Mouse (Mus musculus): ENCODE measurements around the gene Prr23a2. TPM values are rescaled to one million over a fixed set of nuclear protein-coding genes. Genes with fewer than 3 reads are reported as not detected.
"Not testable (repeated sequence)": the region's sequence is repeated elsewhere in the genome, so short reads cannot be mapped to it uniquely, and the experiment has no call there.

Prr23a2 gene
- not detected in 2 replicates for polyA plus RNA-seq (2015; fragmentation: Nextera tagmentation; extraction: Ambion mirVana)

DNA sequence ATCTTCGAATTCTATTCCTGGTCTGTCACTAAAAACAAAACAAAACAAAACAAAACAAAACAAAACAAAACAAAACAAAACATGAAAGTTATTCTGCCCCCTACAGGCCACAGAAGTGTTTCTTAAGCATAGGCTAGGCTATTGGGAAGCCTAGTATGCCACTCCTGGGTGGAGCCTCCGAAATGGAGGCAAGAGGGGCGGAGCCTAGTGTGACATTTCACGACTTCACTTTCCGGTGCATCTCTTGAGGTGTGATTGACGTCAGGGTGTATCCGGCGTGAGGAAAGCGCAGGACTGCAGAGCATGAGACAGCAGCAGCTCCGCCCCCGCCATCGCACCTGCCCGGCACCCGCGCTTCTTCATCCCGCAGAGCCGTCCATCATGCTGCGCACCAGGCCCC is at the start of gene Prr23a2:
Gene Prr23a2, plus strand, starts transcription at position 285 of the 400 bp plus-strand sequence.
- Histone ChIP-seq H3K4me1 (ENCODE audit: control insufficient read depth, insufficient read depth, low read length) (no peaks in the 10 kb centered on the region), H3K4me3 (ENCODE audit: low read length) (no peak within 1 kb of the TSS), H3K9ac (ENCODE audit: low read depth, low read length) (no peak within 1 kb of the TSS), H3K27ac (ENCODE audit: low read length) (no peak within 1 kb of the TSS), H3K4me2 (ENCODE audit: low read depth, low read length) (no peak within 1 kb of the TSS), H3K36me3 (ENCODE audit: control insufficient read depth, insufficient read depth, low read length) (no peaks in the 10 kb centered on the region), H3K9me3 (ENCODE audit: control insufficient read depth, low read length) (no peaks in the 10 kb centered on the region; the same call in 1 of the 2 replicates), H3K27me3 (replicated peaks; ENCODE audit: control insufficient read depth, insufficient read depth, low read length) (no peaks in the 10 kb centered on the region)
- WGBS: 58% methylated on average over 18 of the region's 18 CpGs
- ATAC-seq: no peak

DNA sequence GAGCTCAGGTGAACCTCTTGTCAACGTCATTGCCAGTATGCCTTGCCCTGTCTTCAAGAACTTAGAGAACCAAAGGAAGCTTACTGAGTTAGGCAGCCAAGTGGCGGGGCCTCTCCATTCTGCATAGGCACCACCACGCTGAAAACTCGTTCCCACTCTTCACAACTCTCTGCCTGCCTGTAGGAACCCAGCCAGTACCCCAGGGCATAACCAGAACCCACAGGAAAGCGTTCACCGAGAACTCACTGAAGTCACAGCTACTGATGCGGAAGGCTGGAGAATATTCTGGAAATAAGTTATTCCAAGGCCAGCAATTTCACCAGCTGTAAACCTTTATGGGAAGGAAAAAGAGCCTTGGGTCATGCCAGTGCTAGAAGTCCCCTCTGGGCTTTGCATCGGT is 48.7 kb upstream of the Prr23a2 start:
- no peaks in the 10 kb centered on the region for H3K27me3 ChIP-seq (replicated peaks; ENCODE audit: control insufficient read depth, insufficient read depth, low read length)
- H3K36me3 ChIP-seq (ENCODE audit: control insufficient read depth, insufficient read depth, low read length): no peaks in the 10 kb centered on the region
- no peaks in the 10 kb centered on the region for H3K4me1 ChIP-seq (ENCODE audit: control insufficient read depth, insufficient read depth, low read length)
- H3K9ac ChIP-seq (ENCODE audit: low read depth, low read length): no peak overlapping the region
- no peak for ATAC-seq
- 90% methylated on average over 8 of the region's 8 CpGs for WGBS
- H3K9me3 ChIP-seq (ENCODE audit: control insufficient read depth, low read length): no peaks in the 10 kb centered on the region
- H3K4me2 ChIP-seq (ENCODE audit: low read depth, low read length): no peak overlapping the region
- H3K27ac ChIP-seq (ENCODE audit: low read length): no peak overlapping the region
- H3K4me3 ChIP-seq (ENCODE audit: low read length): no peak overlapping the region

- not testable (repeated sequence) for H3K27me3 ChIP-seq (replicated peaks; ENCODE audit: control insufficient read depth, insufficient read depth, low read length); H3K4me3 ChIP-seq (ENCODE audit: low read length); H3K27ac ChIP-seq (ENCODE audit: low read length); H3K9me3 ChIP-seq (ENCODE audit: control insufficient read depth, low read length); ATAC-seq; H3K36me3 ChIP-seq (ENCODE audit: control insufficient read depth, insufficient read depth, low read length); H3K4me2 ChIP-seq (ENCODE audit: low read depth, low read length); H3K4me1 ChIP-seq (ENCODE audit: control insufficient read depth, insufficient read depth, low read length); H3K9ac ChIP-seq (ENCODE audit: low read depth, low read length)
- 37% methylated on average over 2 of the region's 2 CpGs for WGBS
These were observed 46.8 kb upstream of the Prr23a2 start for GRCm38 (mm10) chr9:98809526-98809925.

- no peak overlapping the region for H3K27ac ChIP-seq (ENCODE audit: low read length)
- WGBS: 69% methylated on average over 3 of the region's 3 CpGs
- H3K27me3 ChIP-seq (replicated peaks; ENCODE audit: control insufficient read depth, insufficient read depth, low read length): no peaks in the 10 kb centered on the region
- H3K9ac ChIP-seq (ENCODE audit: low read depth, low read length): no peak overlapping the region
- H3K4me2 ChIP-seq (ENCODE audit: low read depth, low read length): no peak overlapping the region
- no peaks in the 10 kb centered on the region for H3K4me1 ChIP-seq (ENCODE audit: control insufficient read depth, insufficient read depth, low read length)
- H3K36me3 ChIP-seq (ENCODE audit: control insufficient read depth, insufficient read depth, low read length): no peaks in the 10 kb centered on the region
- ATAC-seq: no peak
- no peaks in the 10 kb centered on the region for H3K9me3 ChIP-seq (ENCODE audit: control insufficient read depth, low read length)
- no peak overlapping the region for H3K4me3 ChIP-seq (ENCODE audit: low read length)
These were observed 40.2 kb upstream of the Prr23a2 start for GRCm38 (mm10) chr9:98816066-98816465.

DNA sequence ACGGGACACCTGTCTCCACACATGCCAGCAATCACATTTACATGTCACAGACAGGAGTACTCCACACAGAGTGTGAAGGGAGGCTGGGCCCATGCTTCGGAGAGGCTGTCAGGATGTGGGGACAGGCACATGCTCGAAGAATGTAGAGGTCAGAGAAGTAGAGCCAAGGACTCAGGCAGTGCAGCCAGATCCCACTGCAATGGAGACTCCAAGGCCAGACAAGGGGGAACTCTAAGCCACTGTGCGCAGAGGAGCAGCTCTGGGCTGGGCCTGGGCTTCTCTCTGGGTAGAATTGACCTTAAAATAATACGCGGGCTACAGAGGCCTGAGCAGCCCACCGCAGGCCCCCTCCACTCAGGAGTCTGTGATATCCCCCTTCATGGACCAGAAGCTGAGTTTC is 38.7 kb upstream of the Prr23a2 start:
- no peak overlapping the region for H3K27ac ChIP-seq (ENCODE audit: low read length)

DNA sequence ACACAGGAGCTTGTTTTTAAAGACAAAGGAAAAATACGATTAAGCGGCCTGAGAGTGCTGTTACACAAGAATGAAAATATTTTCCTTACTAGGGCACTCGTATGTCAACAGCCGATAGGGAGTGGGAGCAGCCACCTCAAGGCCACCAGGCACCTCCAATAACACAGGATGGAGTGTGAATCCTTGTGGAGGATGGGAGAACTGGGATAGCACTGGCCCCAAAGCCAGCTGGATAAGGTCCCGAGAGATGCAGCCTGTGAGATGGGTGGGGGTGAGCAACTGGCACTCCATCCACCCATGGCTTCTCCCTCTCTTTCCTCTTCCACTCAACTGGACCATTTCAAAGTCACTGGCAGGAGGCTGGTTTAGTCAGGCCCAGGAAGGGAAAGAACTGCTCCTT is 37.3 kb upstream of the Prr23a2 start:
- Histone ChIP-seq H3K36me3 (ENCODE audit: control insufficient read depth, insufficient read depth, low read length) (no peaks in the 10 kb centered on the region), H3K4me3 (ENCODE audit: low read length) (no peak overlapping the region), H3K9me3 (ENCODE audit: control insufficient read depth, low read length) (0 out of 2 replicates have a peak, but pooled peaks cover 2% of the 10 kb centered on the region), H3K27ac (ENCODE audit: low read length) (no peak overlapping the region), H3K4me1 (ENCODE audit: control insufficient read depth, insufficient read depth, low read length) (no peaks in the 10 kb centered on the region), H3K9ac (ENCODE audit: low read depth, low read length) (no peak overlapping the region), H3K27me3 (replicated peaks; ENCODE audit: control insufficient read depth, insufficient read depth, low read length) (no peaks in the 10 kb centered on the region), H3K4me2 (ENCODE audit: low read depth, low read length) (no peak overlapping the region)
- 80% methylated on average over 5 of the region's 5 CpGs for WGBS
- ATAC-seq: no peak

More for the DNA sequence above, 38.7 kb upstream of the Prr23a2 start:
- no peaks in the 10 kb centered on the region for H3K4me1 ChIP-seq (ENCODE audit: control insufficient read depth, insufficient read depth, low read length)
- no peak overlapping the region for H3K4me3 ChIP-seq (ENCODE audit: low read length)
- no peaks in the 10 kb centered on the region for H3K36me3 ChIP-seq (ENCODE audit: control insufficient read depth, insufficient read depth, low read length)
- ATAC-seq: no peak
- H3K9ac ChIP-seq (ENCODE audit: low read depth, low read length): no peak overlapping the region
- 86% methylated on average over 7 of the region's 7 CpGs for WGBS
- H3K9me3 ChIP-seq (ENCODE audit: control insufficient read depth, low read length): no peaks in the 10 kb centered on the region
- H3K4me2 ChIP-seq (ENCODE audit: low read depth, low read length): no peak overlapping the region
- H3K27me3 ChIP-seq (replicated peaks; ENCODE audit: control insufficient read depth, insufficient read depth, low read length): no peaks in the 10 kb centered on the region

DNA sequence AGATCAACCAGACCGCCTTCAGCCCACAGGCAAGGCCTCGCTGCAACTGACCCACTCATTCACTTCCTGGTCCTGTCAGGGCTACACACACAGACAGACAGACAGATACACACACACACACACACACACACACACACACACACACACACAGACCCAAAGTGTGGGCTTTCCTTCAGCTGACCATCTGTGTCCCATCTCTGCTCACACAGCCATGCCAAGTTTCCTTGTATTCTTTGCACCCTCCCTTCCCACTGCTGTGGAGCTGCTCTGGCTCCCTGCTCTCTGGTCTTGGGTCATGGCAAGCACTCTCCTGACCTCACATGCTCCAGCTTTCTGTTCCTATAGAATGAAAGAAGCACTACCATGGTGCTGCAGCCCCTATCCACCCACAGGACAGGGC is 36.8 kb upstream of the Prr23a2 start:
- Histone ChIP-seq H3K4me2 (ENCODE audit: low read depth, low read length) (no peak overlapping the region), H3K27ac (ENCODE audit: low read length) (no peak overlapping the region), H3K4me3 (ENCODE audit: low read length) (no peak overlapping the region), H3K9ac (ENCODE audit: low read depth, low read length) (no peak overlapping the region), H3K27me3 (replicated peaks; ENCODE audit: control insufficient read depth, insufficient read depth, low read length) (no peaks in the 10 kb centered on the region), H3K4me1 (ENCODE audit: control insufficient read depth, insufficient read depth, low read length) (no peaks in the 10 kb centered on the region), H3K36me3 (ENCODE audit: control insufficient read depth, insufficient read depth, low read length) (no peaks in the 10 kb centered on the region), H3K9me3 (ENCODE audit: control insufficient read depth, low read length) (0 out of 2 replicates have a peak, but pooled peaks cover 2% of the 10 kb centered on the region)
- WGBS: 89% methylated on average over 2 of the region's 2 CpGs
- ATAC-seq: no peak

GRCm38 (mm10) chr9:98820461-98820860 is 35.8 kb upstream of the Prr23a2 start:
- Histone ChIP-seq H3K27ac (ENCODE audit: low read length) (no peak overlapping the region), H3K9ac (ENCODE audit: low read depth, low read length) (no peak overlapping the region), H3K9me3 (ENCODE audit: control insufficient read depth, low read length) (0 out of 2 replicates have a peak, but pooled peaks cover 2% of the 10 kb centered on the region), H3K36me3 (ENCODE audit: control insufficient read depth, insufficient read depth, low read length) (no peaks in the 10 kb centered on the region), H3K4me2 (ENCODE audit: low read depth, low read length) (no peak overlapping the region), H3K4me3 (ENCODE audit: low read length) (no peak overlapping the region), H3K27me3 (replicated peaks; ENCODE audit: control insufficient read depth, insufficient read depth, low read length) (no peaks in the 10 kb centered on the region), H3K4me1 (ENCODE audit: control insufficient read depth, insufficient read depth, low read length) (no peaks in the 10 kb centered on the region)
- 86% methylated on average over 4 of the region's 4 CpGs for WGBS
- ATAC-seq: no peak

- ATAC-seq: no peak
These were observed 35.2 kb upstream of the Prr23a2 start for GRCm38 (mm10) chr9:98821067-98821466.

DNA sequence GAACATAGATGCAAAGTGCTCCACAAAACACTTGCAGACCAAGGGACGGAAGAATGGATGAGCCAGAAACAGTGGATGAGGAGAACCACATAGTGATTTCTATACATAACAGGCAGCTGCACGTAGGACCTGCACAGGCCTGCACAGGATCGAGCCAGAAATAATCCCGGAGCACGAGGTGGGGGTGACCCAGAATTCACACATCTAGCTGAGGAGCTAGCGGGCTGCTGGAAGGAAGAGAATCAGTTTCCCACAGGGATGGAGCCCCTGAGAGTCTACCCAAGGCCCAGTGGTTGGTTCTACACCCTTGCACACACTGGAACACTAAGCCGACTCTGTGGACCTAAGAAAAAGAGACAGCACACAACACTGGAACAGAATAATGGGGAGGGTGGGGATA is 32.5 kb upstream of the Prr23a2 start:
- WGBS: 85% methylated on average over 7 of the region's 7 CpGs
- Histone ChIP-seq H3K4me3 (ENCODE audit: low read length) (no peak overlapping the region), H3K27ac (ENCODE audit: low read length) (no peak overlapping the region), H3K36me3 (ENCODE audit: control insufficient read depth, insufficient read depth, low read length) (no peaks in the 10 kb centered on the region), H3K4me2 (ENCODE audit: low read depth, low read length) (no peak overlapping the region), H3K9ac (ENCODE audit: low read depth, low read length) (no peak overlapping the region), H3K9me3 (ENCODE audit: control insufficient read depth, low read length) (0 out of 2 replicates have a peak, but pooled peaks cover 2% of the 10 kb centered on the region), H3K27me3 (replicated peaks; ENCODE audit: control insufficient read depth, insufficient read depth, low read length) (no peaks in the 10 kb centered on the region), H3K4me1 (ENCODE audit: control insufficient read depth, insufficient read depth, low read length) (no peaks in the 10 kb centered on the region)
- no peak for ATAC-seq

More at GRCm38 (mm10) chr9:98821067-98821466, 35.2 kb upstream of the Prr23a2 start:
- Histone ChIP-seq H3K27me3 (replicated peaks; ENCODE audit: control insufficient read depth, insufficient read depth, low read length) (no peaks in the 10 kb centered on the region), H3K4me2 (ENCODE audit: low read depth, low read length) (no peak overlapping the region), H3K9ac (ENCODE audit: low read depth, low read length) (no peak overlapping the region), H3K27ac (ENCODE audit: low read length) (no peak overlapping the region), H3K9me3 (ENCODE audit: control insufficient read depth, low read length) (0 out of 2 replicates have a peak, but pooled peaks cover 2% of the 10 kb centered on the region), H3K4me3 (ENCODE audit: low read length) (no peak overlapping the region), H3K4me1 (ENCODE audit: control insufficient read depth, insufficient read depth, low read length) (no peaks in the 10 kb centered on the region), H3K36me3 (ENCODE audit: control insufficient read depth, insufficient read depth, low read length) (no peaks in the 10 kb centered on the region)

Measured in intestine, embryonic 16.5 days (tissue).